9 mouse cellular contexts compared by ENCODE assay signal in the genomic region with DNA sequence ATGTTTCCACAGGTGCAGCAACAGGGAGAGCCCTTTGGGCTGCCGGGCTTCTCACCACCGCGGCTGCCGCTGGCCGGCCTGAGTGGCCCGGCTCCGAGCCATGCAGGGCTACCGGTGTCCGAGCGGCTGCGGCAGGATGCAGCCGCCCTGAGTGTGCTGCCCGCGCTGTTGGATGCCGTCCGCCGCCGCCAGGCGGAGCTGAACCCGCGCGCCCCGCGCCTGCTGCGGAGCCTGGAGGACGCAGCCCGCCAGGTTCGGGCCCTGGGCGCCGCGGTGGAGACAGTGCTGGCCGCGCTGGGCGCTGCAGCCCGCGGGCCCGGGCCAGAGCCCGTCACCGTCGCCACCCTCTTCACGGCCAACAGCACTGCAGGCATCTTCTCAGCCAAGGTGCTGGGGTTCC. TPM values are rescaled to one million over a fixed set of nuclear protein-coding genes. Genes with fewer than 3 reads are reported as not detected.
DNase-seq lines count a peak whose midpoint lies in the region; ATAC-seq and TF ChIP-seq lines count a peak whose summit lies in the region.
"Had no signal": no experiment of that assay in that cellular context is flagged by ENCODE, and none has a peak within 500 bp of the region (broad histone marks: within the 10 kb centered on the region; RNA-seq: fewer than 3 reads in every experiment).

No protein-coding gene starts in this region.

- intact Hi-C loops in heart, postnatal 36 days (cut with DNase I): loop anchor here (1.0 kb wide), 1 partner anchor 26 kb away; no protein-coding TSS in a partner anchor

- TF ChIP-seq CTCF in ES-Bruce4 (IDR thresholded peaks at IDR 0.05; ENCODE audit: low read depth, low read length): peak; percentile 34
- peak; percentile 24; the same call in 1 of the 2 replicates for TF ChIP-seq CTCF in lung, adult 2 months (IDR thresholded peaks at IDR 0.05; ENCODE audit: insufficient read depth, low read length)
- TF ChIP-seq CTCF in stomach, postnatal 0 days (IDR thresholded peaks at IDR 0.05; ENCODE audit: low read depth): peak; percentile 72

- H3K4me2 ChIP-seq in forebrain, embryonic 16.5 days (ENCODE audit: low read length): peak overlapping the region; percentile 61
- peak overlapping the region; percentile 62 for H3K4me2 ChIP-seq in neural tube, embryonic 13.5 days
- H3K4me2 ChIP-seq in stomach, postnatal 0 days (replicated peaks; ENCODE audit: low read depth): peak overlapping the region; percentile 46

- H3K27ac ChIP-seq in ES-Bruce4 (ENCODE audit: insufficient read depth, low read length): no peak overlapping the region
- H3K27ac ChIP-seq in forebrain, embryonic 16.5 days (ENCODE audit: low read length): no peak overlapping the region
- H3K27ac ChIP-seq in neural tube, embryonic 13.5 days (replicated peaks): no peak overlapping the region
- H3K27ac ChIP-seq in stomach, postnatal 0 days (replicated peaks): no peak overlapping the region

- peak overlapping the region; percentile 29 for H3K9ac ChIP-seq in ES-Bruce4 (ENCODE audit: low read depth, poor library complexity, severe bottlenecking)
- H3K9ac ChIP-seq in forebrain, embryonic 16.5 days (replicated peaks; ENCODE audit: low read depth, low read length): peak overlapping the region; percentile 59
- H3K9ac ChIP-seq in neural tube, embryonic 13.5 days: peak overlapping the region; percentile 66
- H3K9ac ChIP-seq in stomach, postnatal 0 days (ENCODE audit: low read length): peak overlapping the region; percentile 36

- no peaks in the 10 kb centered on the region for H3K27me3 ChIP-seq in ES-Bruce4 (ENCODE audit: control insufficient read depth, insufficient read depth, low read length, poor library complexity, severe bottlenecking)
- H3K27me3 ChIP-seq in forebrain, embryonic 16.5 days (replicated peaks; ENCODE audit: control insufficient read depth, insufficient read depth, low read length): no peaks in the 10 kb centered on the region
- H3K27me3 ChIP-seq in neural tube, embryonic 13.5 days: 0 out of 2 replicates have a peak, but pooled peaks cover 3% of the 10 kb centered on the region
- H3K27me3 ChIP-seq in stomach, postnatal 0 days (ENCODE audit: control insufficient read depth, insufficient read depth, low read length): no peaks in the 10 kb centered on the region

- peak; percentile 80 for DNase-seq in cerebellum, adult 8-10 months
- DNase-seq in heart, postnatal 36 days: peak; percentile 76 to 77
- peak; percentile 45 for DNase-seq in layer of hippocampus, adult 11-12 months (ENCODE audit: low spot score)
- peak; percentile 67 for DNase-seq in lung, adult 2 months
- peak; percentile 77 for DNase-seq in stomach, postnatal 0 days (ENCODE audit: low spot score)

- ATAC-seq in forebrain, embryonic 16.5 days: peak; percentile 43
- ATAC-seq in neural tube, embryonic 13.5 days (ENCODE audit: low read depth): no peak
- peak; percentile 67 for ATAC-seq in stomach, postnatal 0 days (ENCODE audit: low FRiP score, low TSS enrichment)

- WGBS in forebrain, embryonic 16.5 days: 1% methylated on average over 40 of the region's 41 CpGs
- WGBS in lung, adult 2 months: 4% methylated on average over 41 of the region's 41 CpGs
- under 1% methylated on average over 41 of the region's 41 CpGs for WGBS in neural tube, embryonic 13.5 days
- 6% methylated on average over 41 of the region's 41 CpGs for WGBS in stomach, postnatal 0 days

- no peak for TF ChIP-seq EP300 in ES-Bruce4 (IDR thresholded peaks at IDR 0.05; ENCODE audit: insufficient read depth, low read depth, low read length)
- TF ChIP-seq EP300 in stomach, postnatal 0 days (optimal IDR thresholded peaks at IDR 0.05): no peak

- H3K4me3 ChIP-seq in ES-Bruce4 (ENCODE audit: low read depth, low read length): peak overlapping the region; percentile 71
- peak overlapping the region; percentile 41 for H3K4me3 ChIP-seq in forebrain, embryonic 16.5 days (replicated peaks; ENCODE audit: low read length)
- H3K4me3 ChIP-seq in lung, adult 2 months (replicated peaks; ENCODE audit: extremely low read depth, low read depth, low read length): no peak overlapping the region
- H3K4me3 ChIP-seq in neural tube, embryonic 13.5 days: peak overlapping the region; percentile 35
- H3K4me3 ChIP-seq in stomach, postnatal 0 days (ENCODE audit: low read depth, low read length): peak overlapping the region; percentile 26
- H3K4me3 ChIP-seq: myocyte had no signal

- no peaks in the 10 kb centered on the region for H3K9me3 ChIP-seq in ES-Bruce4 (replicated peaks; ENCODE audit: control insufficient read depth, insufficient read depth, low read length, poor library complexity, severe bottlenecking)
- H3K9me3 ChIP-seq in forebrain, embryonic 16.5 days (ENCODE audit: control insufficient read depth, low read length): no peaks in the 10 kb centered on the region
- no peaks in the 10 kb centered on the region for H3K9me3 ChIP-seq in neural tube, embryonic 13.5 days
- no peaks in the 10 kb centered on the region for H3K9me3 ChIP-seq in stomach, postnatal 0 days (ENCODE audit: control insufficient read depth, low read length)

- H3K36me3 ChIP-seq in ES-Bruce4 (ENCODE audit: control insufficient read depth, insufficient read depth, low read length, poor library complexity, severe bottlenecking): no peaks in the 10 kb centered on the region
- H3K36me3 ChIP-seq in forebrain, embryonic 16.5 days (ENCODE audit: control insufficient read depth, insufficient read depth): no peaks in the 10 kb centered on the region
- H3K36me3 ChIP-seq in neural tube, embryonic 13.5 days: no peaks in the 10 kb centered on the region
- H3K36me3 ChIP-seq in stomach, postnatal 0 days (ENCODE audit: control insufficient read depth, insufficient read depth, low read length): no peaks in the 10 kb centered on the region; the same call in 1 of the 2 replicates

- H3K4me1 ChIP-seq in ES-Bruce4 (ENCODE audit: control insufficient read depth, insufficient read depth, low read length): no peaks in the 10 kb centered on the region
- H3K4me1 ChIP-seq in forebrain, embryonic 16.5 days (replicated peaks; ENCODE audit: control insufficient read depth, insufficient read depth, low read length): peaks cover 16% of the 10 kb centered on the region
- no peaks in the 10 kb centered on the region for H3K4me1 ChIP-seq in lung, adult 2 months (ENCODE audit: control insufficient read depth, insufficient read depth, low read length)
- peaks cover 21% of the 10 kb centered on the region for H3K4me1 ChIP-seq in neural tube, embryonic 13.5 days (replicated peaks)
- 0 out of 2 replicates have a peak, but pooled peaks cover 1% of the 10 kb centered on the region for H3K4me1 ChIP-seq in stomach, postnatal 0 days (replicated peaks; ENCODE audit: control insufficient read depth, insufficient read depth)

- no peak for TF ChIP-seq POLR2A in ES-Bruce4 (IDR thresholded peaks at IDR 0.05; ENCODE audit: insufficient read depth, low read length)
- TF ChIP-seq POLR2A in lung, adult 2 months (IDR thresholded peaks at IDR 0.05; ENCODE audit: borderline replicate concordance, extremely low read depth, low read depth, low read length): no peak

RNA-seq across cellular contexts. Expression of a gene that starts 4.5 kb away (rescaled TPM):
- 8.8 and 13.9 TPM in 2 replicates for polyA plus RNA-seq in ES-Bruce4 (2011; ENCODE audit: insufficient read depth, insufficient read length, low read depth, missing spikeins)
- 3.5 and 4.5 TPM in 2 replicates for polyA plus RNA-seq in forebrain, embryonic 16.5 days (2015; fragmentation: Nextera tagmentation; extraction: Ambion mirVana)
- 1 to 10 TPM; 7.7 to 9.4 TPM for total RNA-seq in heart, postnatal 36 days (2021)
- 20.1 and 21.1 TPM in 2 replicates for polyA plus RNA-seq in lung, adult 2 months (2012; rRNA removed)
- polyA plus RNA-seq in neural tube, embryonic 13.5 days (2015; fragmentation: Nextera tagmentation; extraction: Ambion mirVana): 4.5 and 4.9 TPM in 2 replicates
- 13.4 and 14.5 TPM in 2 replicates for polyA plus RNA-seq in stomach, postnatal 0 days (2015; fragmentation: Nextera tagmentation; extraction: Ambion mirVana)

RNA-seq across cellular contexts. Expression of a gene that starts 8.3 kb away (rescaled TPM):
- 48.6 and 49.8 TPM in 2 replicates for polyA plus RNA-seq in ES-Bruce4 (2011; ENCODE audit: insufficient read depth, insufficient read length, low read depth, missing spikeins)
- polyA plus RNA-seq in forebrain, embryonic 16.5 days (2015; fragmentation: Nextera tagmentation; extraction: Ambion mirVana): 30.6 and 33.8 TPM in 2 replicates
- total RNA-seq in heart, postnatal 36 days (2021): 10 to 100 TPM; 34.6 to 35.8 TPM
- polyA plus RNA-seq in lung, adult 2 months (2012; rRNA removed): 22.0 and 26.8 TPM in 2 replicates
- polyA plus RNA-seq in neural tube, embryonic 13.5 days (2015; fragmentation: Nextera tagmentation; extraction: Ambion mirVana): 41.2 and 44.9 TPM in 2 replicates
- 42.2 and 46.8 TPM in 2 replicates for polyA plus RNA-seq in stomach, postnatal 0 days (2015; fragmentation: Nextera tagmentation; extraction: Ambion mirVana)

RNA-seq across cellular contexts. Expression of a gene that starts 15.0 kb away (rescaled TPM):
- polyA plus RNA-seq in ES-Bruce4 (2011; ENCODE audit: insufficient read depth, insufficient read length, low read depth, missing spikeins): not detected in 2 replicates
- polyA plus RNA-seq in forebrain, embryonic 16.5 days (2015; fragmentation: Nextera tagmentation; extraction: Ambion mirVana): 0.11 and 0.17 TPM in 2 replicates
- total RNA-seq in heart, postnatal 36 days (2021): not detected
- not detected in 2 replicates for polyA plus RNA-seq in lung, adult 2 months (2012; rRNA removed)
- not detected in 2 replicates for polyA plus RNA-seq in neural tube, embryonic 13.5 days (2015; fragmentation: Nextera tagmentation; extraction: Ambion mirVana)
- polyA plus RNA-seq in stomach, postnatal 0 days (2015; fragmentation: Nextera tagmentation; extraction: Ambion mirVana): 0.08 and 0.13 TPM in 2 replicates

RNA-seq across cellular contexts. Expression of a gene that starts 27.4 kb away (rescaled TPM):
- polyA plus RNA-seq in ES-Bruce4 (2011; ENCODE audit: insufficient read depth, insufficient read length, low read depth, missing spikeins): 55.1 and 58.3 TPM in 2 replicates
- 8.0 and 8.4 TPM in 2 replicates for polyA plus RNA-seq in forebrain, embryonic 16.5 days (2015; fragmentation: Nextera tagmentation; extraction: Ambion mirVana)
- total RNA-seq in heart, postnatal 36 days (2021): 1 to 10 TPM; 3.2 to 3.3 TPM
- polyA plus RNA-seq in lung, adult 2 months (2012; rRNA removed): 25.9 and 27.3 TPM in 2 replicates
- 8.0 and 8.8 TPM in 2 replicates for polyA plus RNA-seq in neural tube, embryonic 13.5 days (2015; fragmentation: Nextera tagmentation; extraction: Ambion mirVana)
- polyA plus RNA-seq in stomach, postnatal 0 days (2015; fragmentation: Nextera tagmentation; extraction: Ambion mirVana): 1.1 and 1.9 TPM in 2 replicates

RNA-seq across cellular contexts. Expression of a gene that starts 52.6 kb away (rescaled TPM):
- polyA plus RNA-seq in ES-Bruce4 (2011; ENCODE audit: insufficient read depth, insufficient read length, low read depth, missing spikeins): 20.2 and 23.2 TPM in 2 replicates
- polyA plus RNA-seq in forebrain, embryonic 16.5 days (2015; fragmentation: Nextera tagmentation; extraction: Ambion mirVana): 9.5 and 9.6 TPM in 2 replicates
- total RNA-seq in heart, postnatal 36 days (2021): 10 to 100 TPM; 22.1 to 22.6 TPM
- polyA plus RNA-seq in lung, adult 2 months (2012; rRNA removed): 39.1 and 45.6 TPM in 2 replicates
- 9.7 and 9.9 TPM in 2 replicates for polyA plus RNA-seq in neural tube, embryonic 13.5 days (2015; fragmentation: Nextera tagmentation; extraction: Ambion mirVana)
- polyA plus RNA-seq in stomach, postnatal 0 days (2015; fragmentation: Nextera tagmentation; extraction: Ambion mirVana): 18.6 and 20.0 TPM in 2 replicates
